Mouse (Mus musculus): ENCODE results near the gene Fgfr2. TPM values are rescaled to one million over a fixed set of nuclear protein-coding genes. Genes with fewer than 3 reads are reported as not detected.
A peak's percentile ranks its signal among the peaks of the same experiment; 100 is the strongest.

The Fgfr2 gene
- polyA plus RNA-seq, 1 experiment, result 14.8 TPM

- Histone ChIP-seq H3K27ac (ENCODE audit: insufficient read depth, low read depth, low read length) (no peak overlapping the region), H3K36me3 (ENCODE audit: control insufficient read depth, insufficient read depth, low read length) (no peaks in the 10 kb centered on the region), H3K27me3 (replicated peaks; ENCODE audit: control insufficient read depth, insufficient read depth, low read length) (no peaks in the 10 kb centered on the region), H3K4me1 (ENCODE audit: control insufficient read depth, insufficient read depth, low read length) (no peaks in the 10 kb centered on the region), H3K4me3 (ENCODE audit: insufficient read depth, low read depth, low read length) (no peak overlapping the region)
- no peak for TF ChIP-seq CTCF (conservative IDR thresholded peaks at IDR 0.05; ENCODE audit: insufficient read depth, insufficient read length, low read depth, low read length)
- no peak for TF ChIP-seq POLR2A (IDR thresholded peaks at IDR 0.05; ENCODE audit: low read depth, low read length)
- 52% methylated on average over 2 of the region's 2 CpGs for WGBS
- DNase-seq, result no peak
These were observed 1315.9 kb downstream of the Fgfr2 start for GRCm38 (mm10) chr7:131807257-131807656.

DNA sequence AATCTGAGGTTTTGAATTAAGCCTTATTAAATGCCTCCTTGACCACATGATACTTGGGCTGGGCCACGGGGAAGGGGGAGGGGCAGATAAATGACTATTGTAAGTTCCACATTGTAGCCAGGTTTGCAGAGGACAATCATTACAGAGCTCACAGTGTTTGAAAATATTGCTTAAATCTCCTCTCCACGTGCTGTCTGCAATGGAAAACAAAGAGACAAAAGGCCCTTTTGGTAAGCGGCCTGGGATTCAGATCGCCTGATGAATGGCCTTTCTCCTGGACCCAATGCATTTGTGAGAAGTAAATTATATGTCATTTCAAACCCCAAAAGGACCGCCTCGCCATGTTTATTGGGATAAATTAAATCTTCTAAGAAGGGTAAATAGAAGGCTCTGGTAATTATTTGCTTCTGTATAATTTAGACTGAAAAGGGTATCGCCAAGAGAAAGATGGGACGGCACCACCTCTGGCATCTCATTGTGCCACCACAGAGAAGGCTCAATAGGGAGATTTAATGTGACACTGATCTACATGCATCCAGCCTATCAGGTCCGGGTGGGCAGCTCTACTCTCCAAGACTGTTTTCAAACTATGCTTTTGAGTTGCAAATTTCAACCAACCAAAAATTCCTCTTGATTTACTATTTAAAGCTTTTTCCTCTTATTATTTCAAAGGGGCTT is 1317.5 kb downstream of the Fgfr2 start:
- H3K27me3 ChIP-seq (replicated peaks; ENCODE audit: control insufficient read depth, insufficient read depth, low read length), result no peaks in the 10 kb centered on the region
- no peak for DNase-seq
- 78% methylated on average over 9 of the region's 9 CpGs for WGBS
- no peaks in the 10 kb centered on the region for H3K4me1 ChIP-seq (ENCODE audit: control insufficient read depth, insufficient read depth, low read length)
- H3K27ac ChIP-seq (ENCODE audit: insufficient read depth, low read depth, low read length), result no peak overlapping the region
- H3K36me3 ChIP-seq (ENCODE audit: control insufficient read depth, insufficient read depth, low read length), result no peaks in the 10 kb centered on the region
- H3K4me3 ChIP-seq (ENCODE audit: insufficient read depth, low read depth, low read length), result no peak overlapping the region
- TF ChIP-seq POLR2A (IDR thresholded peaks at IDR 0.05; ENCODE audit: low read depth, low read length), result no peak
- TF ChIP-seq CTCF (conservative IDR thresholded peaks at IDR 0.05; ENCODE audit: insufficient read depth, insufficient read length, low read depth, low read length), result no peak

DNA sequence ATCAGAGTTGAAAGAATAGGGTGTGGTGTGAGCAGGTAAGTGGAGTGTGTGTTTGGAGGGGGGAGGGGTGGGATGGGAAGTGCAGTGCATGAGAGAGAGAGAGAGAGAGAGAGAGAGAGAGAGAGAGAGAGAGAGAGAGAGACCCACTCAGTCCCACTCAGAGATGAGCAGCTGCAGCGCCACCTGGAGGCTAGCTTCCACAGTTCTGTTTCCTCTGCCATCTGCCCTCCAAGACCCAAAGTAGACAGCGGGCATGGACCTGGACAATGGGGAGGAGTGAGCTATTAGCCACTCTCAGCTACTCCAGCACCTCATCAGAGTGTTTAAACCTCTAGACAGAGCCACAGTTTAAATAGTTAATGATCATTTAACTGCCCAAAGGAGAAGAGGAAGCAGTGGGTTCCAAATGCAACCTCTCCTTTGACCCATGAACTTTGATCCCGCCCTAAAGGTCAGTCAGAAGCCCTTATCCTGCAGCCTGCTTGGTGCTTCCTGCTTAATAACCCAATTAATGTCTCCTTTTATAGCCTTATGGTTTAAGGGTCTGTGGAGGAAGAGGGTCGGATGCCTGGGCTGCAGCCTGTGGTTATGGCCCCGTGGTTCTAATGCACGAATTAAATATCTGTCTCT is 1322.6 kb downstream of the Fgfr2 start:
- Histone ChIP-seq H3K36me3 (ENCODE audit: control insufficient read depth, insufficient read depth, low read length) (no peaks in the 10 kb centered on the region), H3K4me1 (ENCODE audit: control insufficient read depth, insufficient read depth, low read length) (no peaks in the 10 kb centered on the region), H3K4me3 (ENCODE audit: insufficient read depth, low read depth, low read length) (no peak overlapping the region), H3K27me3 (replicated peaks; ENCODE audit: control insufficient read depth, insufficient read depth, low read length) (no peaks in the 10 kb centered on the region), H3K27ac (ENCODE audit: insufficient read depth, low read depth, low read length) (no peak overlapping the region)
- peak; percentile 35; the same call in 1 of the 2 replicates for TF ChIP-seq CTCF (conservative IDR thresholded peaks at IDR 0.05; ENCODE audit: insufficient read depth, insufficient read length, low read depth, low read length)
- TF ChIP-seq POLR2A (IDR thresholded peaks at IDR 0.05; ENCODE audit: low read depth, low read length), result no peak
- DNase-seq, result peak; percentile 57
- 13% methylated on average over 6 of the region's 6 CpGs for WGBS

- H3K36me3 ChIP-seq (ENCODE audit: control insufficient read depth, insufficient read depth, low read length), result no peaks in the 10 kb centered on the region
- no peaks in the 10 kb centered on the region for H3K4me1 ChIP-seq (ENCODE audit: control insufficient read depth, insufficient read depth, low read length)
- DNase-seq, result no peak
- H3K27me3 ChIP-seq (replicated peaks; ENCODE audit: control insufficient read depth, insufficient read depth, low read length), result no peaks in the 10 kb centered on the region; the same call in 1 of the 2 replicates
- WGBS, result 64% methylated on average over 6 of the region's 6 CpGs
- no peak for TF ChIP-seq CTCF (conservative IDR thresholded peaks at IDR 0.05; ENCODE audit: insufficient read depth, insufficient read length, low read depth, low read length)
- TF ChIP-seq POLR2A (IDR thresholded peaks at IDR 0.05; ENCODE audit: low read depth, low read length), result no peak
- no peak overlapping the region for H3K4me3 ChIP-seq (ENCODE audit: insufficient read depth, low read depth, low read length)
- H3K27ac ChIP-seq (ENCODE audit: insufficient read depth, low read depth, low read length), result no peak overlapping the region
These were observed 1326.0 kb downstream of the Fgfr2 start for GRCm38 (mm10) chr7:131797161-131797560.

DNA sequence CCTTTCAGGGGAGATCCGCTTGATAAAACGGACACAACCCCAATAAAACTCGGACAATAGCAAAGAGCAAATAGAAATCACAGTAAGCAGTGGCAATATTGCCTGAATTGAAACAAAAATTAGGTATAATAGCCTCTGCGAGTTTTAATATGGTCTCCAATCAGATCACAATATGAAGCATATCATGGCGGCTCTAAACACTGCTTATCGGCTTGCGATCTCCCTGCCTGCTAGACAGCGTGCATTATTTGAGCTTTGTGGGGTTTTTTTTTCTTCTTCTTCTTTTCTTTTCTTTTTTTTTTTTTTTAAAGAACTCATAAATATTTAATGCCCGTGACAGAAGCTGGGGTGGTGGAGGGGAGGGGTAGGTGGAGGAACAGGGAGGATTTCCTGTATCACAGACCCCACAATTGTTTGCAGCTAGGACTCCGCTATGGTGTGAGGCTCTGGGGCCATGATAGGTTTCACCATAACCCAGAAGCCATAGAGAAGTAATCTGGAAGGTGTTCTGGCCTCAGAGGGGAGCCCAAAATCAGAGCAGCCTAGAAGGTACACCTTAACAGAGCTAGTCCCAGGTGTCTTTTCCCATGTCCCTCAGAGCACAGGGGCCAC is 1334.4 kb downstream of the Fgfr2 start:
- DNase-seq, result no peak
- H3K4me3 ChIP-seq (ENCODE audit: insufficient read depth, low read depth, low read length), result no peak overlapping the region

GRCm38 (mm10) chr7:131785721-131786120 is 1337.4 kb downstream of the Fgfr2 start:
- no peak overlapping the region for H3K4me3 ChIP-seq (ENCODE audit: insufficient read depth, low read depth, low read length)
- no peak overlapping the region for H3K27ac ChIP-seq (ENCODE audit: insufficient read depth, low read depth, low read length)
- no peaks in the 10 kb centered on the region for H3K4me1 ChIP-seq (ENCODE audit: control insufficient read depth, insufficient read depth, low read length)
- no peaks in the 10 kb centered on the region for H3K36me3 ChIP-seq (ENCODE audit: control insufficient read depth, insufficient read depth, low read length)
- TF ChIP-seq CTCF (conservative IDR thresholded peaks at IDR 0.05; ENCODE audit: insufficient read depth, insufficient read length, low read depth, low read length), result no peak
- TF ChIP-seq POLR2A (IDR thresholded peaks at IDR 0.05; ENCODE audit: low read depth, low read length), result no peak
- no peaks in the 10 kb centered on the region for H3K27me3 ChIP-seq (replicated peaks; ENCODE audit: control insufficient read depth, insufficient read depth, low read length)
- DNase-seq, result no peak
- WGBS, result 94% methylated on average over 3 of the region's 3 CpGs

More for the DNA sequence above, 1334.4 kb downstream of the Fgfr2 start:
- Histone ChIP-seq H3K27me3 (replicated peaks; ENCODE audit: control insufficient read depth, insufficient read depth, low read length) (no peaks in the 10 kb centered on the region; the same call in 1 of the 2 replicates), H3K27ac (ENCODE audit: insufficient read depth, low read depth, low read length) (no peak overlapping the region), H3K4me1 (ENCODE audit: control insufficient read depth, insufficient read depth, low read length) (no peaks in the 10 kb centered on the region), H3K36me3 (ENCODE audit: control insufficient read depth, insufficient read depth, low read length) (no peaks in the 10 kb centered on the region)
- WGBS, result 69% methylated on average over 10 of the region's 10 CpGs
- TF ChIP-seq POLR2A (IDR thresholded peaks at IDR 0.05; ENCODE audit: low read depth, low read length) (no peak), CTCF (conservative IDR thresholded peaks at IDR 0.05; ENCODE audit: insufficient read depth, insufficient read length, low read depth, low read length) (no peak)

Data from kidney, adult 2 months (tissue).